Mouse (Mus musculus) midbrain, embryonic 11.5 days (tissue): ENCODE measurements around the gene Tk2. TPM values are rescaled to one million over a fixed set of nuclear protein-coding genes. Genes with fewer than 3 reads are reported as not detected.

Experiments
- ATAC-seq: fragments of 200-750 bp; cut with Nextera tagmentation; 2 replicates; pipeline ENCODE4 v1.8.0; 2017; ENCODE audit warnings: moderate TSS enrichment, moderate library complexity; ENCODE audit not compliant: low FRiP score
- DNase-seq: peaks from one replicate; pipeline ENCODE4 v3.0.0; 2015; ENCODE audit warnings: low spot score; ENCODE audit errors: missing footprints
- H3K27ac ChIP-seq: fragments of 300-500 bp; sonication (generic); 2 replicates; pipeline ENCODE4 v1.5.1; 2014; ENCODE audit warnings: low read depth, low read length
- H3K27me3 ChIP-seq: fragments of 300-500 bp; sonication (generic); 2 replicates; pipeline ENCODE4 v1.6.1; 2014; ENCODE audit warnings: mild to moderate bottlenecking, low read length, moderate library complexity, mixed read lengths; ENCODE audit not compliant: control insufficient read depth, insufficient read depth
- H3K36me3 ChIP-seq: fragments of 300-500 bp; sonication (generic); 2 replicates; pipeline ENCODE4 v1.6.1; 2014; ENCODE audit warnings: mild to moderate bottlenecking, low read length, moderate library complexity, mixed read lengths; ENCODE audit not compliant: control insufficient read depth, insufficient read depth
- H3K4me1 ChIP-seq: fragments of 300-500 bp; sonication (generic); 2 replicates; pipeline ENCODE4 v1.6.1; 2014; ENCODE audit warnings: low read length; ENCODE audit not compliant: control insufficient read depth, insufficient read depth
- H3K4me2 ChIP-seq: fragments of 300-500 bp; sonication (generic); 2 replicates; pipeline ENCODE4 v1.6.1; 2014; ENCODE audit warnings: mild to moderate bottlenecking, moderate library complexity
- H3K4me3 ChIP-seq: fragments of 300-500 bp; sonication (generic); 2 replicates; pipeline ENCODE4 v1.5.1; 2014; ENCODE audit warnings: low read depth, low read length
- H3K9ac ChIP-seq: fragments of 300-500 bp; sonication (generic); 2 replicates; pipeline ENCODE4 v1.6.1; 2014; ENCODE audit warnings: low read length
- H3K9me3 ChIP-seq: fragments of 300-500 bp; sonication (generic); 2 replicates; pipeline ENCODE4 v1.6.1; 2016; ENCODE audit warnings: low read length; ENCODE audit not compliant: control insufficient read depth
- WGBS: fragments of 180-500 bp; shearing (Covaris S2); extraction: QIAGEN DNeasy Blood & Tissue Kit; methylation state at CpG from one replicate; pipeline ENCODE4 v1.1.7; 2014; 5-methylcytosine and 5-hydroxymethylcytosine counted together
- polyA plus RNA-seq: library from polyadenylated mRNA; unstranded; fragments of >200 nt; fragmentation: Nextera tagmentation; extraction: Ambion mirVana; gene quantifications from 2 replicates; pipeline ENCODE4 v1.2.1, GENCODE M21; 2014

The Tk2 gene
- polyA plus RNA-seq, 1 experiment from 2014 or later = 37.0 TPM

- H3K27me3 ChIP-seq = no peaks in the 10 kb centered on the region
- H3K27ac ChIP-seq = no peak overlapping the region
- no peaks in the 10 kb centered on the region for H3K36me3 ChIP-seq
- no peaks in the 10 kb centered on the region for H3K9me3 ChIP-seq
- WGBS = 94% methylated on average over 3 of the region's 3 CpGs
- no peak overlapping the region for H3K4me3 ChIP-seq
- no peak overlapping the region for H3K9ac ChIP-seq
- DNase-seq = no peak
- H3K4me2 ChIP-seq = no peak overlapping the region
- H3K4me1 ChIP-seq = no peaks in the 10 kb centered on the region
- no peak for ATAC-seq
Measured at GRCm38 (mm10) chr8:104201622-104202021, 46.7 kb downstream of the Tk2 start.

- 82% methylated on average over 5 of the region's 5 CpGs for WGBS
- ATAC-seq (no peak), DNase-seq (no peak)
- Histone ChIP-seq H3K27me3 (no peaks in the 10 kb centered on the region), H3K27ac (no peak overlapping the region), H3K36me3 (no peaks in the 10 kb centered on the region), H3K9ac (no peak overlapping the region), H3K9me3 (no peaks in the 10 kb centered on the region), H3K4me1 (no peaks in the 10 kb centered on the region), H3K4me3 (no peak overlapping the region), H3K4me2 (no peak overlapping the region)
Measured at GRCm38 (mm10) chr8:104199802-104200201, 48.6 kb downstream of the Tk2 start.

GRCm38 (mm10) chr8:104191496-104191895, 56.9 kb downstream of the Tk2 start:
- H3K27me3 ChIP-seq = no peaks in the 10 kb centered on the region
- H3K4me1 ChIP-seq = peaks cover 5% of the 10 kb centered on the region; the same call in 1 of the 2 replicates
- no peak overlapping the region for H3K27ac ChIP-seq
- DNase-seq (peak; percentile 83), ATAC-seq (peak; percentile 62)
- H3K4me2 ChIP-seq = no peak overlapping the region
- H3K4me3 ChIP-seq = no peak overlapping the region
- H3K36me3 ChIP-seq = no peaks in the 10 kb centered on the region
- WGBS = 45% methylated on average over 11 of the region's 11 CpGs
- 0 out of 2 replicates have a peak overlapping the region, but pooled peaks have one; percentile 5 for H3K9ac ChIP-seq
- H3K9me3 ChIP-seq = no peaks in the 10 kb centered on the region

GRCm38 (mm10) chr8:104190777-104191468, 57.4 kb downstream of the Tk2 start:
- H3K9ac ChIP-seq = no peak overlapping the region
- no peaks in the 10 kb centered on the region for H3K27me3 ChIP-seq
- 71% methylated on average over 6 of the region's 6 CpGs for whole genome bisulfite sequencing
- peaks cover 5% of the 10 kb centered on the region; the same call in 1 of the 2 replicates for H3K4me1 ChIP-seq
- H3K4me2 ChIP-seq = no peak overlapping the region
- no peaks in the 10 kb centered on the region for H3K36me3 ChIP-seq
- no peak overlapping the region for H3K4me3 ChIP-seq
- DNase-seq (no peak), ATAC-seq (no peak)
- H3K9me3 ChIP-seq = no peaks in the 10 kb centered on the region
- H3K27ac ChIP-seq = no peak overlapping the region

- WGBS = 75% methylated on average over 5 of the region's 5 CpGs
- ATAC-seq = no peak
- no peaks in the 10 kb centered on the region for H3K27me3 ChIP-seq
- no peak for DNase-seq
- no peak overlapping the region for H3K9ac ChIP-seq
- H3K36me3 ChIP-seq = no peaks in the 10 kb centered on the region
- H3K27ac ChIP-seq = no peak overlapping the region
- no peak overlapping the region for H3K4me3 ChIP-seq
- peaks cover 5% of the 10 kb centered on the region; the same call in 1 of the 2 replicates for H3K4me1 ChIP-seq
- no peak overlapping the region for H3K4me2 ChIP-seq
- no peaks in the 10 kb centered on the region for H3K9me3 ChIP-seq
Measured at GRCm38 (mm10) chr8:104188459-104188858, 59.9 kb downstream of the Tk2 start.

GRCm38 (mm10) chr8:104187622-104188021, 60.7 kb downstream of the Tk2 start:
- ATAC-seq = no peak
- Histone ChIP-seq H3K4me3 (no peak overlapping the region), H3K4me2 (no peak overlapping the region), H3K27ac (no peak overlapping the region), H3K9ac (no peak overlapping the region), H3K27me3 (no peaks in the 10 kb centered on the region), H3K9me3 (no peaks in the 10 kb centered on the region), H3K36me3 (no peaks in the 10 kb centered on the region), H3K4me1 (peaks cover 5% of the 10 kb centered on the region; the same call in 1 of the 2 replicates)
- WGBS = 90% methylated on average over 6 of the region's 6 CpGs
- no peak for DNase-seq

GRCm38 (mm10) chr8:104186827-104187226, 61.5 kb downstream of the Tk2 start:
- Histone ChIP-seq H3K4me2 (no peak overlapping the region), H3K27me3 (no peaks in the 10 kb centered on the region), H3K4me3 (no peak overlapping the region), H3K9ac (no peak overlapping the region), H3K36me3 (no peaks in the 10 kb centered on the region), H3K4me1 (peaks cover 5% of the 10 kb centered on the region; the same call in 1 of the 2 replicates), H3K27ac (no peak overlapping the region), H3K9me3 (no peaks in the 10 kb centered on the region)
- WGBS = 88% methylated on average over 4 of the region's 4 CpGs
- DNase-seq = no peak
- no peak for ATAC-seq

- H3K27me3 ChIP-seq = no peaks in the 10 kb centered on the region
- DNase-seq = no peak
- no peak overlapping the region for H3K4me2 ChIP-seq
- no peak overlapping the region for H3K4me3 ChIP-seq
- ATAC-seq = no peak
- no peaks in the 10 kb centered on the region for H3K4me1 ChIP-seq
- no peak overlapping the region for H3K27ac ChIP-seq
- no peaks in the 10 kb centered on the region for H3K9me3 ChIP-seq
- WGBS = 33% methylated on average over 6 of the region's 6 CpGs
- no peaks in the 10 kb centered on the region for H3K36me3 ChIP-seq
- no peak overlapping the region for H3K9ac ChIP-seq
Measured at GRCm38 (mm10) chr8:104184905-104185304, 63.5 kb downstream of the Tk2 start.

GRCm38 (mm10) chr8:104177054-104177453, 71.3 kb downstream of the Tk2 start:
- ATAC-seq = no peak
- Histone ChIP-seq H3K27ac (no peak overlapping the region), H3K4me3 (no peak overlapping the region), H3K9ac (no peak overlapping the region), H3K36me3 (no peaks in the 10 kb centered on the region), H3K4me2 (no peak overlapping the region), H3K27me3 (peaks cover 12% of the 10 kb centered on the region), H3K9me3 (no peaks in the 10 kb centered on the region), H3K4me1 (no peaks in the 10 kb centered on the region; the same call in 1 of the 2 replicates)
- no peak for DNase-seq
- WGBS = 90% methylated on average over 4 of the region's 4 CpGs
